Mouse (Mus musculus) spleen, adult 2 months (tissue): ENCODE measurements around the gene Rpl19. TPM values are rescaled to one million over a fixed set of nuclear protein-coding genes. Genes with fewer than 3 reads are reported as not detected.
A peak's percentile ranks its signal among the peaks of the same experiment; 100 is the strongest.

Source experiments
- DNase-seq, 2 experiments: peaks; one replicate each; pipeline versions ENCODE4 v3.0.0 to v3.0.0-alpha.2; 2012 to 2021; ENCODE audit warnings: low spot score in 2 of 2, low read depth in 1 of 2
- H3K27ac ChIP-seq: fragments of 200-500 bp; 2 replicates; pipeline ENCODE4 v1.5.1; 2012; ENCODE audit warnings: low read length, inconsistent platforms; ENCODE audit not compliant: insufficient read depth
- H3K27me3 ChIP-seq: fragments of 200-500 bp; 2 replicates; pipeline ENCODE4 v1.6.1; 2012; ENCODE audit warnings: mild to moderate bottlenecking, moderate library complexity, low read length, inconsistent platforms; ENCODE audit not compliant: control insufficient read depth, insufficient read depth
- H3K36me3 ChIP-seq: fragments of 200-500 bp; 2 replicates; pipeline ENCODE4 v1.6.1; 2012; ENCODE audit warnings: mild to moderate bottlenecking, low read length, inconsistent platforms; ENCODE audit not compliant: control insufficient read depth, insufficient read depth
- H3K4me1 ChIP-seq: fragments of 200-500 bp; 2 replicates; pipeline ENCODE4 v1.6.1; 2011; ENCODE audit warnings: inconsistent platforms; ENCODE audit not compliant: control insufficient read depth, insufficient read depth, insufficient read length
- H3K4me3 ChIP-seq: fragments of 200-500 bp; 2 replicates; pipeline ENCODE4 v1.5.1; 2011; ENCODE audit warnings: mild to moderate bottlenecking, inconsistent platforms; ENCODE audit not compliant: insufficient read depth, insufficient read length; ENCODE audit errors: extremely low read depth
- CTCF ChIP-seq: fragments of 200-500 bp; IDR thresholded peaks from 2 replicates; pipeline ENCODE4 v1.5.1; 2011; ENCODE audit warnings: mild to moderate bottlenecking, inconsistent platforms; ENCODE audit not compliant: insufficient read depth, insufficient read length, insufficient replicate concordance; ENCODE audit errors: extremely low read depth
- POLR2A ChIP-seq: fragments of 200-500 bp; IDR thresholded peaks from 2 replicates; pipeline ENCODE4 v1.6.1; 2011; ENCODE audit warnings: low read depth, low read length, inconsistent platforms
- WGBS: fragments of 180-500 bp; shearing (Covaris S2); methylation state at CpG from one replicate; pipeline ENCODE4 v1.1.7; 2018; 5-methylcytosine and 5-hydroxymethylcytosine counted together
- polyA plus RNA-seq: library from polyadenylated mRNA; depleted of rRNA; stranded (reverse); fragments of >200 nt; gene quantifications from 2 replicates; pipeline ENCODE4 v1.2.3, GENCODE M21; 2012

The Rpl19 gene
- polyA plus RNA-seq, 1 experiment: 555 TPM

DNA sequence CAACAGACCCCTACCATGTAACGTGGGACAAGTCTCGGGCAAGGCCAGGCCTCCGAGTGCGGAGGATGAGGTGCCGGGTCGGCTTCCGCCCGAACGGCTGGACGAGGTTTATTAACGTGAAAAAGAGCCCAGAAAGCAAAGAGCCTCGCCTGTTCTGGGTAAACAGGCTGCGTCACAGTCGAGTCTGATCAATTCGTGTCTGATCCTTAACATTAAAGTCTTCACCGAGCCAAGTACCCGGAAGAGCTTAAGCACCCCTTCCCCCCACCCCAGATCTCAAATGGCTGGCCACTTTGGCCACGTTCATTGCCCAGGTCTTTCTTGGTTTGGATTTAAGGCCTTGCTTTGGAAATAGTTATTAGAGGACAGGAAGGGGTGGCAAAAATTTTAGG is 783 bp downstream of the Rpl19 start:
- no peak for DNase-seq
- H3K36me3 ChIP-seq: peaks cover 13% of the 10 kb centered on the region
- H3K4me1 ChIP-seq: peaks cover 6% of the 10 kb centered on the region; the same call in 1 of the 2 replicates
- H3K27me3 ChIP-seq: no peaks in the 10 kb centered on the region
- under 1% methylated on average over 18 of the region's 18 CpGs for WGBS
- H3K27ac ChIP-seq: peak overlapping the region; percentile 78
- peak overlapping the region; percentile 98 for H3K4me3 ChIP-seq
- no peak for TF ChIP-seq POLR2A
- TF ChIP-seq CTCF: no peak

DNA sequence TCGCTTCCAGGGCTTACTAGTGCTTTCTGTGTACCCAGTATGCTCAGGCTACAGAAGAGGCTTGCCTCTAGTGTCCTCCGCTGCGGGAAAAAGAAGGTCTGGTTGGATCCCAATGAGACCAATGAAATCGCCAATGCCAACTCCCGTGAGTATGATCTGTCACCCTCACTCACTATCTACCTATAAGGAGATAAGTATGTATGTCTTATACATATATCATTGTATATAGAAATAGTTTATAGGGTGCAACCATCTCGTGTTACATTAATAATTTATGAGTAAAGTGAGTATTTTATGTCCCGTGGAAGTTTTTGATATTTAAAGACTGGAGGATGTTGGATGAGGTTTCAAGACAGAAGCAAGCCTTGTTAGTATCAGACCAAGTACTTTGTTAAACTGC is 1.3 kb downstream of the Rpl19 start:
- Histone ChIP-seq H3K36me3 (peaks cover 13% of the 10 kb centered on the region), H3K4me3 (peak overlapping the region; percentile 98), H3K4me1 (peaks cover 6% of the 10 kb centered on the region; the same call in 1 of the 2 replicates), H3K27me3 (no peaks in the 10 kb centered on the region), H3K27ac (no peak overlapping the region)
- 25% methylated on average over 7 of the region's 7 CpGs for WGBS
- no peak for DNase-seq
- no peak for TF ChIP-seq POLR2A
- TF ChIP-seq CTCF: no peak

DNA sequence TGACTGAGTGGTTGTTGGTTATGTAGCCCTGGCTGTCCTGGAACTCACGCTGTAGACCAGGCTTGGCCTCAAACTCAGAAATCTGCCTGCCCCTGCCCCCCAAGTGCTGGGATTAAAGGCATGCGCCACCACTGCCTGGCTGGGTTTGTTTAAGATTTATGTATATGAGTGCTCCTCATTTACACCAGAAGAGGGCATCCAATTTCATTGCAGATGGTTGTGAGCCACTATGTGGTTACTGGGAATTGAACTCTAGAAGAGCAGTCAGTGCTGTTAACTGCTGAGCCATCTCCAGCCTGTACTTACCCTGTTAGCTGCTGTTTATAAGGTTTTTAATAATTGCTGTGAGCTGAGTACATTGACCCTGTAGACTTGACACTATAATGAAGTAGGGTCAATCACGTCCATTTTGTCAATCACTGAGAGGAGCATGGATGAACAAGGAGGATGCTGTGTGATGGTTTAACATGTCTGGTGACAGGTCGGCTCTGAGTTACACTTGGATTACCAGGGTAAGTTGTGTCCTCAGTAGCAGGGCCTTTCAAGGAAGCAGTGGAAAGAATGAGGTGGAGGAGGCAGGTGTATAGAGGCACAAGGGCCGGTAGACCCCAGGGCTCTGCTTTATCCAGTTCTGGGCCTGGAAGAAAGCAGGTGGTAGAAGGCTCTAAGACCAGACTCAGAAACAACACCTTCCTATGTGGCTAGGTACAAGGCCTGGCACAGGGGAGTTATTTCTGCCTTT is 4.4 kb downstream of the Rpl19 start:
- DNase-seq: no peak
- WGBS: 80% methylated on average over 5 of the region's 5 CpGs

DNA sequence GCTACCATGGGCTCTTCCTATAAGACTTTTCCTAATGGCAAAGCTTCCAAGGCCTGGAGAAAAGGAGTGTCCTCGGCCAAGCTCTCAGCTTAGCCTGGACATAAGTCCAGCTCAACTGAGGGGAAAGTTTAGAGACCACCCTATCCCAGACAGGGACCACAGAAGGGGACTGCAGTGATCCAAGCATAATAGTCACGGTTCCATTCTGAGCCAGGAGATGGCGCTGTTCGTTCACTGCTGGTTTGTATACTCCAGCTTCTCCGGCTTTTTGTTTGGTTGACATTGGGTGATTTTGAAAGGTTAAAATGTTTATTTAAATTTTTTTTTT is 4.9 kb downstream of the Rpl19 start:
- 14% methylated on average over 5 of the region's 5 CpGs for WGBS
- 0 out of 2 replicates have a peak, but pooled peaks cover 4% of the 10 kb centered on the region for H3K4me1 ChIP-seq
- H3K27me3 ChIP-seq: peaks cover 4% of the 10 kb centered on the region
- H3K4me3 ChIP-seq: no peak overlapping the region
- H3K36me3 ChIP-seq: peaks cover 13% of the 10 kb centered on the region
- peak in 1 of 2 experiments; percentile 65 for DNase-seq
- no peak overlapping the region for H3K27ac ChIP-seq
- TF ChIP-seq POLR2A (no peak), CTCF (peak; percentile 86; the same call in 1 of the 2 replicates)

More for the DNA sequence above, 4.4 kb downstream of the Rpl19 start:
- Histone ChIP-seq H3K4me1 (0 out of 2 replicates have a peak, but pooled peaks cover under 1% of the 10 kb centered on the region), H3K36me3 (peaks cover 13% of the 10 kb centered on the region), H3K27me3 (peaks cover 2% of the 10 kb centered on the region; the same call in 1 of the 2 replicates), H3K4me3 (no peak overlapping the region), H3K27ac (no peak overlapping the region)
- no peak for TF ChIP-seq POLR2A
- TF ChIP-seq CTCF: no peak

DNA sequence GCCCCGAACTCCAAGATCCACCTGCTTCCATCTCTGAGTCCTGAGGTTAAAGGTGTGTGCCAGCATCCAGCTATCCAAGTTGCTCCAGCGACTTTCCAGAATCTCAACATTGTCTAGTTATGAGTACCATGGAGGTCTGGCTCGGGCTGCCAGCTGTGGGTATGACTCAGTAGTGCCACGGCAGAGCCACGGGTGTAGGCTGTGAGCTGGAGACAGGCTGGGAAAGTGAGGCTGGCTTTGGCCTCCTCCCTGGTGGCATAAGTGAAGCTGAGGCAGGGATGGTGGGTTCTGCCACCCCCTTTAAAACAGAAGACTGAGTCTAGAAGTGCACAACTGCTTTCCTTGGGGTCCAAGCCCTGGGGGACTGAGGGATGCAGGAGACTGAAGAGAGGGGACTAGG is 7.6 kb downstream of the Rpl19 start:
- TF ChIP-seq CTCF: no peak
- TF ChIP-seq POLR2A: no peak
- 80% methylated on average over 5 of the region's 5 CpGs for WGBS
- no peak overlapping the region for H3K27ac ChIP-seq
- H3K36me3 ChIP-seq: peaks cover 9% of the 10 kb centered on the region
- H3K27me3 ChIP-seq: peaks cover 4% of the 10 kb centered on the region
- 0 out of 2 replicates have a peak, but pooled peaks cover 4% of the 10 kb centered on the region for H3K4me1 ChIP-seq
- H3K4me3 ChIP-seq: no peak overlapping the region
- DNase-seq: no peak

DNA sequence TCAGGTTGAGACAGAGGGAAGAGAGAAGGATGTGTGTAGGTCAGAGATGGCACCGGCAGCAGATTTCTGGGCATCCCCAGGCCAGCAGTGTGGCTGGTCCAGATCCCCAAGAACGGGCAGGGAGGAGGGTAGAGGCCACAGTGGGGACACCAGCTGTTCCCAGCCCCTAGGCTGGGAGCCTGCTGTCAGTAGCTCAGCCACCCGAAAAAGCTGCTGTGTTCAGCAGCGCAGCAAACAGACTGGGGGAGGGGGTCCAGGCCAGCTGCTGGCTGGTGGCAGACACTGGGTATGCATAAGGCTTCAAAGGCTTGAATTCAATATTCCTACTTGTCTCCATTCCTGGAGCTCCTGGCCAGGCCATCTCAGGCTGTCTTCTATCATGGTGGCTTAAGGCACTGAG is 8.3 kb downstream of the Rpl19 start:
- no peak for DNase-seq

DNA sequence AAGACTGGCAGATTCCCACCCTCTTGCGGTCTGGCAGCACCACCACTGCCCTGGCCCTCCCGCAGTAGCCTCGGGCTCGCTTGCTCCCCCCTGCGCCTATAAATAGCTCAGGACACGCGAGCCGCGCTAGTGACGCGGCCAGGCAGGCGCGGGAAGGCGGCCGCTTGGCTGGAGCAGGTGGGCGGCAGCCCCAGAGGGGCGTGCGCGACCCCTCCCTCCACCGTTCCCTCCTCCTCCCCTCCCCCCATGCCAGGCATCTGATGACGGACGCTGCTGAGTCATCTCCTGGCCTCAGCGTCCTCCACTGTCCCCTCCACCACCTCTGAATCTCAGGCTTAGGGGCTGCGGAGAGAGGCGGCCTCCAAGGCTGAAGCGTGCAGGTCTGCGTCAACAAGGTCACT is 9.5 kb downstream of the Rpl19 start:
- Histone ChIP-seq H3K27ac (no peak overlapping the region), H3K27me3 (peaks cover 4% of the 10 kb centered on the region), H3K4me3 (no peak overlapping the region), H3K4me1 (0 out of 2 replicates have a peak, but pooled peaks cover 4% of the 10 kb centered on the region), H3K36me3 (no peaks in the 10 kb centered on the region)
- no peak for TF ChIP-seq POLR2A
- TF ChIP-seq CTCF: no peak
- 2% methylated on average over 26 of the region's 27 CpGs for WGBS
- DNase-seq: no peak

More for the DNA sequence above, 8.3 kb downstream of the Rpl19 start:
- WGBS: 65% methylated on average over 4 of the region's 4 CpGs
- no peak overlapping the region for H3K27ac ChIP-seq
- TF ChIP-seq POLR2A (no peak), CTCF (no peak)
- no peak overlapping the region for H3K4me3 ChIP-seq
- peaks cover 4% of the 10 kb centered on the region for H3K27me3 ChIP-seq
- peaks cover 5% of the 10 kb centered on the region for H3K36me3 ChIP-seq
- 0 out of 2 replicates have a peak, but pooled peaks cover 4% of the 10 kb centered on the region for H3K4me1 ChIP-seq
